Mouse (Mus musculus): ENCODE measurements at regions not wholly inside any gene's neighbourhood (a gene's known extent, or its start where the extent isn't known, plus 50 kb on each side); places are given as distances from the start of the nearest gene placed in this dataset.

- H3K27ac ChIP-seq = no peak overlapping the region
- no peaks in the 10 kb centered on the region for H3K27me3 ChIP-seq (ENCODE audit: low read depth, poor library complexity, severe bottlenecking)
- peaks cover 6% of the 10 kb centered on the region; the same call in 1 of the 2 replicates for H3K4me1 ChIP-seq
- no peak overlapping the region for H3K4me3 ChIP-seq
- no peaks in the 10 kb centered on the region for H3K36me3 ChIP-seq
- no peaks in the 10 kb centered on the region for H3K9me3 ChIP-seq (replicated peaks)
- no peak for DNase-seq (ENCODE audit: low spot score)
Observed at GRCm38 (mm10) chr9:79525000-79525399, 193.6 kb downstream of the Col12a1 start.

- no peak overlapping the region for H3K4me3 ChIP-seq
- WGBS = 63% methylated on average over 6 of the region's 6 CpGs
- no peaks in the 10 kb centered on the region for H3K36me3 ChIP-seq
- DNase-seq (ENCODE audit: low spot score) = no peak
- no peaks in the 10 kb centered on the region for H3K9me3 ChIP-seq (replicated peaks)
- no peaks in the 10 kb centered on the region for H3K27me3 ChIP-seq (ENCODE audit: low read depth, poor library complexity, severe bottlenecking)
- no peak overlapping the region for H3K27ac ChIP-seq
- H3K4me1 ChIP-seq = peaks cover 6% of the 10 kb centered on the region; the same call in 1 of the 2 replicates
Observed at GRCm38 (mm10) chr9:79526390-79526789, 192.2 kb downstream of the Col12a1 start.

GRCm38 (mm10) chr9:79527331-79527730, 191.3 kb downstream of the Col12a1 start:
- 83% methylated on average over 3 of the region's 3 CpGs for WGBS
- no peaks in the 10 kb centered on the region for H3K27me3 ChIP-seq (ENCODE audit: low read depth, poor library complexity, severe bottlenecking)
- H3K4me3 ChIP-seq = no peak overlapping the region
- H3K4me1 ChIP-seq = peaks cover 6% of the 10 kb centered on the region; the same call in 1 of the 2 replicates
- no peak overlapping the region for H3K27ac ChIP-seq
- no peak for DNase-seq (ENCODE audit: low spot score)
- H3K9me3 ChIP-seq (replicated peaks) = no peaks in the 10 kb centered on the region
- no peaks in the 10 kb centered on the region for H3K36me3 ChIP-seq
